Mouse (Mus musculus): ENCODE measurements at regions not wholly inside any gene's neighbourhood (a gene's known extent, or its start where the extent isn't known, plus 50 kb on each side); places are given as distances from the start of the nearest gene placed in this dataset.

DNA sequence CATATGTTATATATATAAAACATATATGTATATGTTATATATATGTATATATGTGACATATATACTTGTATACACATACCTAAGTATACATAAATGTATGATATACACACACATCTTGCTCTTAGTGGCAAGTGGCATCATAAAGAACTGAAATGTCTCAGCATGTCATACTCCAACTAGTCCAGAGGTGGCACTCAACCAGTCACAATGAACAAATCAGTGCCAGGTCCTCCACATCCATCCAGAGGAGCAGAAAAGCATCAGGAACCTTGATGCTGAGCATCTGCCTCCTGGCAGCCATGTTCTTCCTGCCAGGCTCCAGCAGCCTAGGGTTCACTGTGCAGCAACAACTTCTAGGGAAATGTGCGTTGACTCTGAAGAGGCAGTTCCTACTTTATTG, 405.2 kb upstream of the Mki67 start:
- TF ChIP-seq CTCF (conservative IDR thresholded peaks at IDR 0.05; ENCODE audit: insufficient read depth, insufficient read length, low read depth, low read length) (no peak), POLR2A (IDR thresholded peaks at IDR 0.05; ENCODE audit: low read depth, low read length) (no peak)
